ENCODE assay signal across 26 mouse cellular contexts in the genomic region with DNA sequence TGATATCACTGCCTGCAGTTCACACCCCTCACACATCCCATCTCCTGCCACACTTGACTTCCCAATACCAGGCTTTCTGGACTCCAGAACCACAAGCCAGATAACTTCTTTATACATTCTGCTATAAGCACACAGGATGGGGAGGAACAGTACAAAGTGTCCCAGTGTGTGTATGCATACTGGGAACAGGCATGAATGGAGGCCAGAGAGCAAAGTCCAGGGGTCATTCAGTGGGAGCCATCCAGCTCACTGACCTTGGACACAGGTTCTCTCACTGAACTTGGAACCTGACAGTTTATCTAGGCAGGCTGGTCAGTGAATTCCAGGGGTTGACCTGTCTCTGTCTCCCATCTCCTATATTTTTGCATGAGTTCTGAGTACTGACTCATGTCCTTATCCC.
A peak's percentile ranks its signal among the peaks of the same experiment; 100 is the strongest.
DNase-seq lines count a peak whose midpoint lies in the region; ATAC-seq and TF ChIP-seq lines count a peak whose summit lies in the region.
"Had no signal": no experiment of that assay in that cellular context is flagged by ENCODE, and none has a peak within 500 bp of the region (broad histone marks: within the 10 kb centered on the region; RNA-seq: fewer than 3 reads in every experiment).

No protein-coding gene starts in this region.

- H3K4me2 ChIP-seq in liver, embryonic 12.5 days, result no peak overlapping the region
- no peak overlapping the region for H3K4me2 ChIP-seq in liver, embryonic 16.5 days (ENCODE audit: low read depth, low read length)
- H3K4me2 ChIP-seq: embryonic facial prominence, embryonic 13.5 days; forebrain, embryonic 15.5 days; heart, embryonic 11.5 days; hindbrain, embryonic 13.5 days; limb, embryonic 13.5 days; lung, embryonic 14.5 days; midbrain, embryonic 12.5 days; neural tube, embryonic 12.5 days had no signal

- H3K9me3 ChIP-seq in liver, embryonic 12.5 days (replicated peaks), result no peaks in the 10 kb centered on the region
- no peaks in the 10 kb centered on the region for H3K9me3 ChIP-seq in liver, embryonic 16.5 days (replicated peaks; ENCODE audit: control insufficient read depth, low read length)
- H3K9me3 ChIP-seq: embryonic facial prominence, embryonic 13.5 days; forebrain, embryonic 10.5 days; forebrain, embryonic 15.5 days; hindbrain, embryonic 13.5 days; limb, embryonic 13.5 days; midbrain, embryonic 12.5 days; neural tube, embryonic 12.5 days had no signal

- peak; percentile 35 for DNase-seq in kidney, adult 18-20 months
- no peak for DNase-seq in kidney, postnatal 10 days
- DNase-seq in liver, result no peak
- DNase-seq in cerebellum, adult 2 months, result no peak
- no peak for DNase-seq in testis, postnatal 14 days (ENCODE audit: low spot score)
- DNase-seq: adrenal gland, postnatal 10 days; cerebellum, adult 9-11 months; gastrocnemius, postnatal 25 days; heart, adult 11 months; heart, postnatal 4 days; lung, embryonic 14.5 days; right cerebral cortex, adult 18-20 months; thymus, postnatal 4 days had no signal

- peak overlapping the region; percentile 38; the same call in 1 of the 2 replicates for H3K27ac ChIP-seq in liver, embryonic 12.5 days
- H3K27ac ChIP-seq in liver, embryonic 16.5 days (ENCODE audit: low read length), result peak overlapping the region; percentile 77
- H3K27ac ChIP-seq in cerebellum, adult 2 months (ENCODE audit: insufficient read depth, low read length), result no peak overlapping the region
- H3K27ac ChIP-seq: embryonic facial prominence, embryonic 13.5 days; forebrain, embryonic 10.5 days; forebrain, embryonic 15.5 days; hindbrain, embryonic 13.5 days; kidney, postnatal 0 days; limb, embryonic 13.5 days; midbrain, embryonic 12.5 days; neural tube, embryonic 12.5 days had no signal

- no peak for TF ChIP-seq POLR2A in cerebellum, adult 2 months (IDR thresholded peaks at IDR 0.05; ENCODE audit: borderline replicate concordance, insufficient read depth, low read length)

- peaks cover 22% of the 10 kb centered on the region for H3K4me1 ChIP-seq in liver, embryonic 12.5 days
- peaks cover 28% of the 10 kb centered on the region for H3K4me1 ChIP-seq in liver, embryonic 16.5 days (ENCODE audit: control insufficient read depth, low read depth, low read length)
- peaks cover 37% of the 10 kb centered on the region for H3K4me1 ChIP-seq in cerebellum, adult 2 months (ENCODE audit: control insufficient read depth, insufficient read depth, low read length)

- H3K36me3 ChIP-seq in liver, embryonic 12.5 days, result peaks cover 33% of the 10 kb centered on the region
- no peaks in the 10 kb centered on the region for H3K36me3 ChIP-seq in liver, embryonic 16.5 days (ENCODE audit: control insufficient read depth, insufficient read depth)
- H3K36me3 ChIP-seq: forebrain, embryonic 15.5 days; hindbrain, embryonic 13.5 days; neural tube, embryonic 12.5 days had no signal

- 0 out of 2 replicates have a peak, but pooled peaks have one; percentile 26 for ATAC-seq in liver, embryonic 12.5 days
- ATAC-seq in liver, embryonic 16.5 days (ENCODE audit: low read depth), result peak; percentile 81
- ATAC-seq: forebrain, embryonic 15.5 days; Patski had no signal

- no peaks in the 10 kb centered on the region for H3K27me3 ChIP-seq in liver, embryonic 12.5 days (replicated peaks)
- H3K27me3 ChIP-seq in liver, embryonic 16.5 days (ENCODE audit: control insufficient read depth, insufficient read depth, low read depth, low read length), result no peaks in the 10 kb centered on the region
- no peaks in the 10 kb centered on the region for H3K27me3 ChIP-seq in cerebellum, adult 2 months (ENCODE audit: control insufficient read depth, insufficient read depth, low read length)
- H3K27me3 ChIP-seq: embryonic facial prominence, embryonic 13.5 days; forebrain, embryonic 15.5 days; hindbrain, embryonic 13.5 days; limb, embryonic 13.5 days; midbrain, embryonic 12.5 days; neural tube, embryonic 12.5 days; Patski had no signal

- H3K9ac ChIP-seq in liver, embryonic 12.5 days, result no peak overlapping the region
- no peak overlapping the region for H3K9ac ChIP-seq in liver, embryonic 16.5 days (ENCODE audit: low read depth, low read length)
- H3K9ac ChIP-seq: embryonic facial prominence, embryonic 13.5 days; forebrain, embryonic 15.5 days; hindbrain, embryonic 13.5 days; limb, embryonic 13.5 days; lung, embryonic 14.5 days; midbrain, embryonic 12.5 days; neural tube, embryonic 12.5 days had no signal

- H3K4me3 ChIP-seq in liver, embryonic 12.5 days, result no peak overlapping the region
- H3K4me3 ChIP-seq in liver, embryonic 16.5 days (ENCODE audit: low read depth, low read length), result no peak overlapping the region
- no peak overlapping the region for H3K4me3 ChIP-seq in cerebellum, adult 2 months (replicated peaks; ENCODE audit: insufficient read depth, low read depth, low read length)
- H3K4me3 ChIP-seq: embryonic facial prominence, embryonic 13.5 days; forebrain, embryonic 10.5 days; forebrain, embryonic 15.5 days; hindbrain, embryonic 13.5 days; limb, embryonic 13.5 days; midbrain, embryonic 12.5 days; myocyte; neural tube, embryonic 12.5 days had no signal

- TF ChIP-seq CTCF in cerebellum, adult 2 months (IDR thresholded peaks at IDR 0.05; ENCODE audit: borderline replicate concordance, insufficient read depth, low read depth, low read length), result no peak
